Mouse (Mus musculus) stomach, embryonic 14.5 days (tissue): ENCODE data around the gene Il24. TPM values are rescaled to one million over a fixed set of nuclear protein-coding genes. Genes with fewer than 3 reads are reported as not detected.

Experiments used
- ATAC-seq: fragments of 200-750 bp; cut with Nextera tagmentation; 2 replicates; pipeline ENCODE4 v1.8.0; 2017; ENCODE audit warnings: low read depth, moderate TSS enrichment; ENCODE audit not compliant: insufficient number of reproducible peaks, insufficient read depth, low FRiP score
- H3K27ac ChIP-seq: fragments of 300-500 bp; sonication (generic); 2 replicates; pipeline ENCODE4 v1.5.1; 2014; ENCODE audit warnings: mild to moderate bottlenecking, low read length, moderate library complexity, mixed read lengths
- H3K27me3 ChIP-seq: fragments of 300-500 bp; sonication (generic); 2 replicates; pipeline ENCODE4 v1.6.1; 2014; ENCODE audit warnings: low read length, control low read depth, mixed read lengths; ENCODE audit not compliant: control insufficient read depth, insufficient read depth
- H3K36me3 ChIP-seq: fragments of 300-500 bp; sonication (generic); 2 replicates; pipeline ENCODE4 v1.6.1; 2014; ENCODE audit warnings: mild to moderate bottlenecking, control low read depth, low read length, moderate library complexity, mixed read lengths; ENCODE audit not compliant: control insufficient read depth, insufficient read depth
- H3K4me1 ChIP-seq: fragments of 300-500 bp; sonication (generic); 2 replicates; pipeline ENCODE4 v1.6.1; 2014; ENCODE audit warnings: low read length, control low read depth, mixed read lengths; ENCODE audit not compliant: control insufficient read depth, insufficient read depth
- H3K4me2 ChIP-seq: fragments of 300-500 bp; sonication (generic); replicated peaks from 2 replicates; pipeline ENCODE4 v1.6.1; 2014; ENCODE audit warnings: low read depth, low read length, control low read depth
- H3K4me3 ChIP-seq: fragments of 300-500 bp; sonication (generic); 2 replicates; pipeline ENCODE4 v1.5.1; 2014; ENCODE audit warnings: low read depth, low read length, control low read depth
- H3K9ac ChIP-seq: fragments of 300-500 bp; sonication (generic); replicated peaks from 2 replicates; pipeline ENCODE4 v1.6.1; 2014; ENCODE audit warnings: low read depth, mild to moderate bottlenecking, control low read depth, low read length, moderate library complexity, mixed read lengths
- H3K9me3 ChIP-seq: fragments of 300-500 bp; sonication (generic); 2 replicates; pipeline ENCODE4 v1.6.1; 2016; ENCODE audit warnings: low read depth, low read length, control low read depth; ENCODE audit not compliant: control insufficient read depth
- WGBS: fragments of 180-500 bp; shearing (Covaris S2); extraction: QIAGEN DNeasy Blood & Tissue Kit; methylation state at CpG from one replicate; pipeline ENCODE4 v1.1.7; 2014; 5-methylcytosine and 5-hydroxymethylcytosine counted together
- polyA plus RNA-seq: library from polyadenylated mRNA; unstranded; fragments of >200 nt; fragmentation: Nextera tagmentation; extraction: Ambion mirVana; gene quantifications from 2 replicates; pipeline ENCODE4 v1.2.1, GENCODE M21; 2014

Il24 gene
- polyA plus RNA-seq, 1 experiment from 2014 or later, result not detected

GRCm38 (mm10) chr1:130844516-130844915, 42.7 kb downstream of the Il24 start:
- H3K27ac ChIP-seq, result no peak overlapping the region
- ATAC-seq, result no peak
- WGBS, result 82% methylated on average over 7 of the region's 7 CpGs
- H3K9me3 ChIP-seq, result no peaks in the 10 kb centered on the region
- H3K4me3 ChIP-seq, result no peak overlapping the region
- H3K36me3 ChIP-seq, result no peaks in the 10 kb centered on the region
- H3K9ac ChIP-seq, result no peak overlapping the region
- no peaks in the 10 kb centered on the region for H3K27me3 ChIP-seq
- H3K4me1 ChIP-seq, result no peaks in the 10 kb centered on the region
- no peak overlapping the region for H3K4me2 ChIP-seq

- no peak overlapping the region for H3K4me3 ChIP-seq
- ATAC-seq, result no peak
These were observed 45.6 kb downstream of the Il24 start for GRCm38 (mm10) chr1:130841621-130842020.

GRCm38 (mm10) chr1:130840599-130841379, 46.5 kb downstream of the Il24 start:
- no peaks in the 10 kb centered on the region for H3K36me3 ChIP-seq
- no peak for ATAC-seq
- H3K27me3 ChIP-seq, result no peaks in the 10 kb centered on the region
- no peak overlapping the region for H3K9ac ChIP-seq
- H3K27ac ChIP-seq, result no peak overlapping the region
- H3K4me1 ChIP-seq, result no peaks in the 10 kb centered on the region
- H3K9me3 ChIP-seq, result no peaks in the 10 kb centered on the region
- 31% methylated on average over 8 of the region's 8 CpGs for WGBS
- H3K4me2 ChIP-seq, result no peak overlapping the region
- no peak overlapping the region for H3K4me3 ChIP-seq

More at GRCm38 (mm10) chr1:130841621-130842020, 45.6 kb downstream of the Il24 start:
- H3K27me3 ChIP-seq, result no peaks in the 10 kb centered on the region
- no peaks in the 10 kb centered on the region for H3K36me3 ChIP-seq
- no peak overlapping the region for H3K9ac ChIP-seq
- 72% methylated on average over 7 of the region's 7 CpGs for WGBS
- no peak overlapping the region for H3K4me2 ChIP-seq
- H3K9me3 ChIP-seq, result no peaks in the 10 kb centered on the region
- no peaks in the 10 kb centered on the region for H3K4me1 ChIP-seq
- no peak overlapping the region for H3K27ac ChIP-seq

- Histone ChIP-seq H3K4me1 (no peaks in the 10 kb centered on the region), H3K9ac (no peak overlapping the region), H3K9me3 (no peaks in the 10 kb centered on the region), H3K36me3 (no peaks in the 10 kb centered on the region), H3K4me3 (no peak overlapping the region), H3K4me2 (no peak overlapping the region), H3K27me3 (no peaks in the 10 kb centered on the region), H3K27ac (no peak overlapping the region)
- no peak for ATAC-seq
- 47% methylated on average over 6 of the region's 6 CpGs for WGBS
These were observed 49.0 kb downstream of the Il24 start for GRCm38 (mm10) chr1:130838288-130838687.

- WGBS, result 82% methylated on average over 6 of the region's 6 CpGs
- Histone ChIP-seq H3K36me3 (no peaks in the 10 kb centered on the region), H3K4me1 (no peaks in the 10 kb centered on the region), H3K4me3 (no peak overlapping the region), H3K27ac (no peak overlapping the region), H3K27me3 (no peaks in the 10 kb centered on the region), H3K9ac (no peak overlapping the region), H3K9me3 (no peaks in the 10 kb centered on the region), H3K4me2 (no peak overlapping the region)
- ATAC-seq, result no peak
These were observed 51.9 kb downstream of the Il24 start for GRCm38 (mm10) chr1:130835161-130835936.

- Histone ChIP-seq H3K4me1 (no peaks in the 10 kb centered on the region), H3K9ac (no peak overlapping the region), H3K27ac (no peak overlapping the region), H3K9me3 (no peaks in the 10 kb centered on the region), H3K4me3 (no peak overlapping the region), H3K27me3 (no peaks in the 10 kb centered on the region), H3K4me2 (no peak overlapping the region), H3K36me3 (no peaks in the 10 kb centered on the region)
- no peak for ATAC-seq
- WGBS, result 77% methylated on average over 5 of the region's 5 CpGs
These were observed 54.8 kb downstream of the Il24 start for GRCm38 (mm10) chr1:130832230-130833149.

Other genes starting within 250 kb of the Il24 start
- 0.17 and 0.27 TPM in 2 replicates for gene C4bp, start 225.8 kb downstream of the Il24 start, polyA plus RNA-seq
- gene Gm29427, start 171.7 kb downstream of the Il24 start, polyA plus RNA-seq, result not detected in 2 replicates
- gene Yod1, start 170.1 kb downstream of the Il24 start, polyA plus RNA-seq, result 11.9 and 12.0 TPM in 2 replicates
- gene Pfkfb2, start 158.2 kb downstream of the Il24 start, polyA plus RNA-seq, result 11.1 and 11.2 TPM in 2 replicates
- gene AA986860, start 155.5 kb downstream of the Il24 start, polyA plus RNA-seq, result 28.6 and 28.7 TPM in 2 replicates
- gene Fcamr, start 86.6 kb downstream of the Il24 start, polyA plus RNA-seq, result 0.22 TPM in 1 of 2 replicates, not detected in the other
- not detected in 2 replicates for gene Pigr, start 60.8 kb downstream of the Il24 start, polyA plus RNA-seq
- not detected in 2 replicates for gene Fcmr, start 21.8 kb downstream of the Il24 start, polyA plus RNA-seq
- not detected in 2 replicates for gene Il20, start 24.0 kb upstream of the Il24 start, polyA plus RNA-seq
- not detected in 2 replicates for gene Il19, start 52.7 kb upstream of the Il24 start, polyA plus RNA-seq
- 0.20 and 0.38 TPM in 2 replicates for gene Il10, start 132.4 kb upstream of the Il24 start, polyA plus RNA-seq
- gene Mapkapk2, start 210.4 kb upstream of the Il24 start, polyA plus RNA-seq, result 56.5 and 68.4 TPM in 2 replicates